Mouse (Mus musculus): ENCODE measurements around the gene Cracr2a. TPM values are rescaled to one million over a fixed set of nuclear protein-coding genes. Genes with fewer than 3 reads are reported as not detected.

The Cracr2a gene
- polyA plus RNA-seq, 3 experiments from 2014 or later, result 11.7 to 14.8 (median 12.9) TPM

- no peak for ATAC-seq
These were observed 147.1 kb downstream of the Cracr2a start for GRCm38 (mm10) chr6:127708218-127708628.

- no peak for ATAC-seq
These were observed 153.8 kb downstream of the Cracr2a start for GRCm38 (mm10) chr6:127714906-127715305.

- no peak for ATAC-seq
These were observed 154.3 kb downstream of the Cracr2a start for GRCm38 (mm10) chr6:127715428-127715827.

GRCm38 (mm10) chr6:127717239-127718137, 156.3 kb downstream of the Cracr2a start:
- no peak for ATAC-seq

GRCm38 (mm10) chr6:127719875-127720274, 158.7 kb downstream of the Cracr2a start:
- ATAC-seq, result no peak

- peak; percentile 67 for ATAC-seq
These were observed 162.0 kb downstream of the Cracr2a start for GRCm38 (mm10) chr6:127723126-127723525.

Other genes with a start within 250 kb of the Cracr2a start
- gene Parp11, start 114.5 kb upstream of the Cracr2a start, polyA plus RNA-seq (2017; shearing (Covaris generic)), result 10 to 100 TPM; 33.3 to 66.4 (median 57.1) TPM
- gene Prmt8, start 208.1 kb downstream of the Cracr2a start, polyA plus RNA-seq (2017; shearing (Covaris generic)), result not detected

Data from inflammation-experienced regulatory T-cells, adult 6 months (primary cell).